Mouse (Mus musculus) erythroblast, embryonic 14.5 days (primary cell): ENCODE measurements at regions not wholly inside any gene's neighbourhood (a gene's known extent, or its start where the extent isn't known, plus 50 kb on each side); places are given as distances from the start of the nearest gene placed in this dataset.

Source experiments
- GATA1 ChIP-seq: IDR thresholded peaks from 2 replicates; pipeline ENCODE4 v1.6.1; 2012; ENCODE audit warnings: low read length, inconsistent platforms, mixed read lengths
- TAL1 ChIP-seq: IDR thresholded peaks from 3 replicates; pipeline ENCODE4 v1.6.1; 2012; ENCODE audit warnings: low read length, inconsistent platforms, mixed read lengths

DNA sequence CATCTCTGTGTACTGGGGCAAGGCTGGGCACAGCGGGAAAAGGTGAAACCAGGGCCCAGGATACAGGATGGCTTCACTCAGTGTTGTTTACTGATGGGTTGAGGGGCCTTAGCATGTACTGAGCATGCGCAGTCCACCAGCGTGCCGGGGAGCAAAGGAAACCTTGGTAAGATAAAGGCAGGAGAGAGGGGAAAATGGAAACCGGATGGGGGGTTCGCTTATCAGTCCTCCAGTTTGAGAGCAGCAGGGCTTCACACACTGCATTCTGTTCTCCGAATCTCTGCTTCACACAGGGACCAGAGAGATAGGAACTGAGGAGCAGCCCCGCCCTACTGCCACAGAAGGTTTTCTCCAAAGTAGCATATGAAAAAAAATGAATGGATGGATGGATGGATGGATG is 127.6 kb upstream of the Pabpc6 start:
- TF ChIP-seq GATA1: no peak
- no peak for TF ChIP-seq TAL1
